Mouse (Mus musculus): ENCODE data around the gene Oaz2.
"Not testable (repeated sequence)": the region's sequence is repeated elsewhere in the genome, so short reads cannot be mapped to it uniquely, and the experiment has no call there.

Gene Oaz2

GRCm38 (mm10) chr9:65667701-65668100 lies at the start of gene Oaz2:
Gene Oaz2 (plus strand): TSS chr9:65668001.
- no peak for DNase-seq

- DNase-seq, result no peak
Measured at GRCm38 (mm10) chr9:65619311-65619710, 48.5 kb upstream of the Oaz2 start.

GRCm38 (mm10) chr9:65621196-65621595 lies 46.6 kb upstream of the Oaz2 start:
- no peak for DNase-seq

GRCm38 (mm10) chr9:65621666-65622065 lies 46.1 kb upstream of the Oaz2 start:
- no peak for DNase-seq

- DNase-seq, result no peak
Measured at GRCm38 (mm10) chr9:65622826-65623225, 45.0 kb upstream of the Oaz2 start.

- DNase-seq, result no peak
Measured at GRCm38 (mm10) chr9:65624266-65624665, 43.5 kb upstream of the Oaz2 start.

- DNase-seq, result peak; percentile 42
Measured at GRCm38 (mm10) chr9:65629025-65629766, 38.6 kb upstream of the Oaz2 start, which contains the start of gene Rbpms2. Gene Rbpms2 (plus strand): TSS chr9:65629648.

- DNase-seq, result peak; percentile 62
Measured at GRCm38 (mm10) chr9:65629767-65630630, 37.8 kb upstream of the Oaz2 start.

- DNase-seq, result peak; percentile 3
Measured at GRCm38 (mm10) chr9:65630631-65631353, 37.0 kb upstream of the Oaz2 start.

- DNase-seq, result no peak
Measured at GRCm38 (mm10) chr9:65631354-65632021, 36.3 kb upstream of the Oaz2 start.

GRCm38 (mm10) chr9:65635766-65636165 lies 32.0 kb upstream of the Oaz2 start:
- no peak for DNase-seq

GRCm38 (mm10) chr9:65636926-65637325 lies 30.9 kb upstream of the Oaz2 start:
- DNase-seq, result no peak

- DNase-seq, result no peak
Measured at GRCm38 (mm10) chr9:65639065-65639464, 28.7 kb upstream of the Oaz2 start.

- no peak for DNase-seq
Measured at GRCm38 (mm10) chr9:65640838-65641410, 26.9 kb upstream of the Oaz2 start.

GRCm38 (mm10) chr9:65641446-65642052 lies 26.3 kb upstream of the Oaz2 start:
- DNase-seq, result no peak

- no peak for DNase-seq
Measured at GRCm38 (mm10) chr9:65642546-65642945, 25.3 kb upstream of the Oaz2 start.

GRCm38 (mm10) chr9:65644960-65645359 lies 22.8 kb upstream of the Oaz2 start:
- no peak for DNase-seq

- DNase-seq, result no peak
Measured at GRCm38 (mm10) chr9:65645984-65646383, 21.8 kb upstream of the Oaz2 start.

- DNase-seq, result no peak
Measured at GRCm38 (mm10) chr9:65646782-65647181, 21.0 kb upstream of the Oaz2 start.

GRCm38 (mm10) chr9:65648730-65649129 lies 19.1 kb upstream of the Oaz2 start:
- no peak for DNase-seq

GRCm38 (mm10) chr9:65649997-65650396 lies 17.8 kb upstream of the Oaz2 start:
- peak; percentile 63 for DNase-seq

- DNase-seq, result not testable (repeated sequence)
Measured at GRCm38 (mm10) chr9:65651957-65652356, 15.8 kb upstream of the Oaz2 start.
